Mouse (Mus musculus): ENCODE results near the gene Pakap. TPM values are rescaled to one million over a fixed set of nuclear protein-coding genes. Genes with fewer than 3 reads are reported as not detected.

Gene Pakap
- polyA plus RNA-seq, 1 experiment from 2014 or later, result 28.4 TPM

DNA sequence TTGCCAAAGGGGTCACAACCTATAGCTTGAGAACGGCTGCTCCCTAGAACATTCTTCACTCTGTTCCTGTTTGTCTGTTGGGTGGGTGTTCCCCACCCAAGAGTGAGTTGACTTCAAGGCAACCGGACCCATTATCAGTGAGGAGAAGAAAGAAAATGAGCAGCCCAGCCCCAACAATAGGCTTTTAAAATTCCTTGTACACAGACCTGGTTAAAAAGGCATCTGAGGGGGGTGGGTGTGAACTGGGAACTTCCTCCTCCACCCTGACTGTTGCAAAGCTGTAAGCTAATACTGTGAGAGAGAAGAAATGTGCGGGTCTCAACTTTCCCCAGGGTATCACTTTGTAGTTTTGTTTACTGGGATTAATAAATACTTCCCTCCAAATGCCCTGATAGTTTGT is 226.6 kb downstream of the Pakap start:
- DNase-seq (ENCODE audit: low spot score) (no peak), ATAC-seq (replicated peaks; ENCODE audit: low FRiP score, low TSS enrichment, low read depth) (no peak)
- Histone ChIP-seq H3K4me3 (ENCODE audit: low read depth, low read length) (no peak overlapping the region), H3K27ac (ENCODE audit: low read depth) (no peak overlapping the region), H3K4me2 (ENCODE audit: low read length) (no peak overlapping the region), H3K9ac (ENCODE audit: low read length) (no peak overlapping the region), H3K36me3 (ENCODE audit: control insufficient read depth, insufficient read depth, low read length) (no peaks in the 10 kb centered on the region), H3K9me3 (ENCODE audit: control insufficient read depth, low read length) (no peaks in the 10 kb centered on the region), H3K4me1 (replicated peaks; ENCODE audit: control insufficient read depth, insufficient read depth, low read length) (peaks cover 7% of the 10 kb centered on the region), H3K27me3 (replicated peaks; ENCODE audit: control insufficient read depth, insufficient read depth, low read length) (no peaks in the 10 kb centered on the region)
- 19% methylated on average over 3 of the region's 3 CpGs for WGBS

DNA sequence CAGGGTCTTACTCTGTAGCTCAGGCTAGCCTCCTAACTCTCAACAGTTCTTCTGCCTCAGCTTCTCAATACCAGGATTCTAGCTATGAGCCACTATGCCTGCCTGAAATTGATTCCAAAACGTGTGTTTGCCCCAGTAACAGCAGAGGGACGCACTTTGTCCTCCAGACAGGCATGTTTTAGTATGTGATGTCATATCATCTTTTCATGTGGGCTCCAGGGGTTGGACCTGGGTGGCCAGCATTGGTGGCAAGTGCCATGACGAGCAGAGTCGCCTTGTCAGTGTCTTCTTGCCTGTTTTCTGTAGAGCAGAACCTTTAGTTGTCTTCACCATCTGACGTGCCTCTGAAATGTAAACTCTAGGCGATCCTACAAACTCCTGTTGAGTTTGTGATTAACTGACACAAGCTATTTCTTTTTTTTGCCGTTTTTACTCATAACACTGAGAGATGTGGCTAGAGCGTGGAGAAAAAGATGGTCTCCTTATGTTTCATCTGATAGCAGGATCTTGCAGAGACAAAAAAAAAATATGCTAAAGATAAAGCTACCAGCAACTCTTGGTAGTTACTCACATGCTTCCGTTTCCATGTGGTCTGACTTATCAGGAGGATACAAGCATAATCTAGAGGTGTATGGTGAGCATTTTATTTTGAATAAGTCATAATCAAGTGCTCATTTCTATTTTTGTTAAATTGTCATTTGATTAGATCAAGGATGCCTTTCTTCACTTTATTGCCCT is 229.7 kb downstream of the Pakap start:
- Histone ChIP-seq H3K27me3 (replicated peaks; ENCODE audit: control insufficient read depth, insufficient read depth, low read length) (no peaks in the 10 kb centered on the region), H3K4me2 (ENCODE audit: low read length) (no peak overlapping the region), H3K9ac (ENCODE audit: low read length) (no peak overlapping the region), H3K4me3 (ENCODE audit: low read depth, low read length) (no peak overlapping the region), H3K4me1 (replicated peaks; ENCODE audit: control insufficient read depth, insufficient read depth, low read length) (peaks cover 7% of the 10 kb centered on the region), H3K9me3 (ENCODE audit: control insufficient read depth, low read length) (no peaks in the 10 kb centered on the region), H3K27ac (ENCODE audit: low read depth) (no peak overlapping the region), H3K36me3 (ENCODE audit: control insufficient read depth, insufficient read depth, low read length) (no peaks in the 10 kb centered on the region)
- no peak for ATAC-seq (replicated peaks; ENCODE audit: low FRiP score, low TSS enrichment, low read depth)
- 54% methylated on average over 9 of the region's 9 CpGs for WGBS
- DNase-seq (ENCODE audit: low spot score), result no peak

DNA sequence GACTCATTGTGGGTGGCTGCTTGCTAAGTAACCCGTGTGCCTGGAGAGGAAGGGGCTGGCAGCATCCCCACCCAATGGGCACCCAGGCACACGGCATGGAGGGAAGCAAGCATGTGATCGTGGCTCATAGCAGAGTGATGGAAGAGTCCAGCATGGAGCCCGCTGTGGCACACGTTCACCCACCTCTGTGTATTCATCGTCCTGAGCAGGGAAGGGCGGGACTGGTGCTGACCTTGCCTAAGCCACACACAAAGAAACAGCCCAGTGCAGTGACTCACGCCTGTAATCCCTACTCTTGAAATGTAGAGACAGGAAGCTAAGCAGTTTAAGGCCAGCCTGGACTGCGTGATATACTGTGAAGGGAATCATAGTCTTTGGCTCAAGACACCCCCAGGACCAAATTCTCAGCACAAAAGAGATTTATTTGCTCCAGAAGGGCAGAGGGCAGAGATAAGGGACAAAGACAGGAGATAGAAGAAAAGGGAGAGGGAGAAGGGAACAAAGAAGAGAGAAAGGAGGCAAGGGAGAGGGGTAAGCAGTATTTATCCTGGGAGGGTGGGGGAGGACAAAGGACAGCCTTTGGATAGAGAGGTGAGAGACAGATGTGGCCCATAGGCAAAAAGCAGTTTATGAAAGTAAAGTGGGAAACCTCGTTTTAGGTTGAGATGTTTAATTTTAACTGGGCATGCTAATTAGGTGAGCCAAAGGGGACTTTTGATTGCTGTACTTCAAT is 230.5 kb downstream of the Pakap start:
- ATAC-seq (replicated peaks; ENCODE audit: low FRiP score, low TSS enrichment, low read depth), result peak; percentile 88
- WGBS, result 35% methylated on average over 10 of the region's 10 CpGs
- Histone ChIP-seq H3K4me2 (ENCODE audit: low read length) (no peak overlapping the region), H3K4me1 (replicated peaks; ENCODE audit: control insufficient read depth, insufficient read depth, low read length) (peaks cover 7% of the 10 kb centered on the region), H3K27ac (ENCODE audit: low read depth) (0 out of 2 replicates have a peak overlapping the region, but pooled peaks have one; percentile 40), H3K4me3 (ENCODE audit: low read depth, low read length) (no peak overlapping the region), H3K36me3 (ENCODE audit: control insufficient read depth, insufficient read depth, low read length) (no peaks in the 10 kb centered on the region), H3K9ac (ENCODE audit: low read length) (no peak overlapping the region), H3K27me3 (replicated peaks; ENCODE audit: control insufficient read depth, insufficient read depth, low read length) (no peaks in the 10 kb centered on the region), H3K9me3 (ENCODE audit: control insufficient read depth, low read length) (no peaks in the 10 kb centered on the region)
- no peak for DNase-seq (ENCODE audit: low spot score)

DNA sequence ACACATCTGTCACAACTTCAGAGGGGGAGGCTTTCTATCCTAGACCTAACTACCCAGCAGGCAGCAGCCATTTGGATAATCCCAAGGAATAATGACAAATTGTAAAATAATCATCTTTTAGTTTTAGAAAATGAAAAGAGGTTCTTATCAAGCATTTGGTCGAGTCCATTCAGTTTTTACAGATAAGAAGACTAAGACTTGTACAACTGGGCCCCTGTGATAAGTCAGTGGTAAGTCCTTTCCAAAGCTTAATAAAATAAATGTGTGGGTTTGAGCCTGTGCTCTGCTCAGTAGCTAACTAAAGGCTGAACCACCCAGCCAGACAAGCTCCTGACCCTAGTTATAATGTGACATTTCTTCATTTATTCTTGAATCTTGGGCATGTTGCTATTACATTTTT is 231.3 kb downstream of the Pakap start:
- DNase-seq (ENCODE audit: low spot score) (no peak), ATAC-seq (replicated peaks; ENCODE audit: low FRiP score, low TSS enrichment, low read depth) (no peak)
- Histone ChIP-seq H3K4me1 (replicated peaks; ENCODE audit: control insufficient read depth, insufficient read depth, low read length) (peaks cover 7% of the 10 kb centered on the region), H3K36me3 (ENCODE audit: control insufficient read depth, insufficient read depth, low read length) (no peaks in the 10 kb centered on the region), H3K27ac (ENCODE audit: low read depth) (no peak overlapping the region), H3K9me3 (ENCODE audit: control insufficient read depth, low read length) (no peaks in the 10 kb centered on the region), H3K9ac (ENCODE audit: low read length) (no peak overlapping the region), H3K4me3 (ENCODE audit: low read depth, low read length) (no peak overlapping the region), H3K27me3 (replicated peaks; ENCODE audit: control insufficient read depth, insufficient read depth, low read length) (no peaks in the 10 kb centered on the region), H3K4me2 (ENCODE audit: low read length) (no peak overlapping the region)
- 53% methylated on average over 1 of the region's 1 CpGs for WGBS

DNA sequence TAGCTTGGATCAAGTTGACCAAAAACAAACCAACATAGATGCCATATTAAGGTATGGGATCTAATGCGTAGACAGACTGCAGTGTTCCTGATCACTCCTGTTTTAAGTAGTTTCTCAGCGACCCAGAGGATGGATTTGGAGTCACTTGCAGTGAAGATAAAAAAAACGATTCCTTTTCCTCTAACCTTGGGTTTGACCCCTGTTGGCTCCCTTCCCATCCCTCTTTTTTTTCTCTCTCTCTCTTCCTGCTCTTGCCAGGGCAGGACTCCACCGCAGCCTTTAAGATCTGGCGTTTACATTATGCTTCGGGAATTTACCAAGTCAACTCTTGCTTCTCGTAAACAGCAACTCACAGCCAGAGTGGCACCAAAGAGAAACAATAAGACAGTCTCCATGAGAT is 233.3 kb downstream of the Pakap start:
- no peaks in the 10 kb centered on the region for H3K36me3 ChIP-seq (ENCODE audit: control insufficient read depth, insufficient read depth, low read length)
- H3K27ac ChIP-seq (ENCODE audit: low read depth), result no peak overlapping the region
- ATAC-seq (replicated peaks; ENCODE audit: low FRiP score, low TSS enrichment, low read depth) (no peak), DNase-seq (ENCODE audit: low spot score) (no peak)
- whole genome bisulfite sequencing, result 35% methylated on average over 7 of the region's 7 CpGs
- H3K4me1 ChIP-seq (replicated peaks; ENCODE audit: control insufficient read depth, insufficient read depth, low read length), result peaks cover 7% of the 10 kb centered on the region; the same call in 1 of the 2 replicates
- H3K9me3 ChIP-seq (ENCODE audit: control insufficient read depth, low read length), result no peaks in the 10 kb centered on the region
- no peak overlapping the region for H3K9ac ChIP-seq (ENCODE audit: low read length)
- H3K4me3 ChIP-seq (ENCODE audit: low read depth, low read length), result no peak overlapping the region
- no peak overlapping the region for H3K4me2 ChIP-seq (ENCODE audit: low read length)
- no peaks in the 10 kb centered on the region for H3K27me3 ChIP-seq (replicated peaks; ENCODE audit: control insufficient read depth, insufficient read depth, low read length)

DNA sequence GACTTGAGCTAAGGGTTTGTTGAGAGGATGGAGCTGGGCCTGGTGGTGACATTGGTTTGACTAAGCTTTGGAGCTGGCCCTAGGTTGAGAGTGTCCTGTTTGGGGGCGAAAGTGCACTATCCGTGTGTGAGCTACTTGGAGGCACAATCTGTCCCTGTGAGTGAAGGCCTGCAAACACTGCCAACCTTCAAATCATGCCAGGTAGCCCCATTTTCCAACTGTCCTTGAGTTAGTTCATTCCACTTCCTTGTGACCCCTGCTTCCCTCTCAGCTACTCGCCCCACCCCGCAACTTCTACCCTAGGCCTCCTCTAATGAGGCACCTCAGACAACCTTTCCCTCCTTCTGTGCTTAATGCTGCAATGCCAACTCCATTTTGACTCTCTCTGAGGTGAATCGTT is 234.0 kb downstream of the Pakap start:
- no peaks in the 10 kb centered on the region for H3K36me3 ChIP-seq (ENCODE audit: control insufficient read depth, insufficient read depth, low read length)
- whole genome bisulfite sequencing, result 92% methylated on average over 5 of the region's 5 CpGs
- no peaks in the 10 kb centered on the region for H3K27me3 ChIP-seq (replicated peaks; ENCODE audit: control insufficient read depth, insufficient read depth, low read length)
- ATAC-seq (replicated peaks; ENCODE audit: low FRiP score, low TSS enrichment, low read depth) (no peak), DNase-seq (ENCODE audit: low spot score) (no peak)
- H3K4me3 ChIP-seq (ENCODE audit: low read depth, low read length), result no peak overlapping the region
- H3K4me1 ChIP-seq (replicated peaks; ENCODE audit: control insufficient read depth, insufficient read depth, low read length), result peaks cover 7% of the 10 kb centered on the region; the same call in 1 of the 2 replicates
- no peak overlapping the region for H3K9ac ChIP-seq (ENCODE audit: low read length)
- no peaks in the 10 kb centered on the region for H3K9me3 ChIP-seq (ENCODE audit: control insufficient read depth, low read length)
- H3K27ac ChIP-seq (ENCODE audit: low read depth), result no peak overlapping the region
- H3K4me2 ChIP-seq (ENCODE audit: low read length), result no peak overlapping the region

DNA sequence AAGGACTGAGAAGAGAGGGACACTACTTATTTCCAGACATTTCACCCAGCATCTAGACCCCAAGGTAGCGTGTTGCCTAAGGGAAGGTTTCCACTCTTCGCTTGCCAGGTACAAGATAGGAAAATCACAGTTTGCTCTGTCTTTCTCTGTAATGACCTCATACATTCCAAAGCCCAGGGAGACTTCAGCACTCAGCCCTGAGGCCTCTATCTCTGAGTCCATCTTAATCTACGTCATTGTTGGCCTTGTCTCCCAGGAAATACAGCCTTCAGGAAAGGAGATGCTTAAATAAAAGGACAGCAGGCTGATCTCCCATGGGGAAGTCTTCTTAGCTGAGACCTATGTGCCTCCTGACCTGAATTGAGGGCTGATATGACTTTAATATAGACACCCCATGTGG is 234.4 kb downstream of the Pakap start:
- DNase-seq (ENCODE audit: low spot score) (no peak), ATAC-seq (replicated peaks; ENCODE audit: low FRiP score, low TSS enrichment, low read depth) (no peak)
- H3K9ac ChIP-seq (ENCODE audit: low read length), result no peak overlapping the region
- 81% methylated on average over 3 of the region's 3 CpGs for WGBS
- H3K4me1 ChIP-seq (replicated peaks; ENCODE audit: control insufficient read depth, insufficient read depth, low read length), result peaks cover 7% of the 10 kb centered on the region; the same call in 1 of the 2 replicates
- H3K36me3 ChIP-seq (ENCODE audit: control insufficient read depth, insufficient read depth, low read length), result no peaks in the 10 kb centered on the region
- no peaks in the 10 kb centered on the region for H3K27me3 ChIP-seq (replicated peaks; ENCODE audit: control insufficient read depth, insufficient read depth, low read length)
- H3K4me3 ChIP-seq (ENCODE audit: low read depth, low read length), result no peak overlapping the region
- H3K9me3 ChIP-seq (ENCODE audit: control insufficient read depth, low read length), result no peaks in the 10 kb centered on the region
- no peak overlapping the region for H3K4me2 ChIP-seq (ENCODE audit: low read length)
- H3K27ac ChIP-seq (ENCODE audit: low read depth), result no peak overlapping the region

DNA sequence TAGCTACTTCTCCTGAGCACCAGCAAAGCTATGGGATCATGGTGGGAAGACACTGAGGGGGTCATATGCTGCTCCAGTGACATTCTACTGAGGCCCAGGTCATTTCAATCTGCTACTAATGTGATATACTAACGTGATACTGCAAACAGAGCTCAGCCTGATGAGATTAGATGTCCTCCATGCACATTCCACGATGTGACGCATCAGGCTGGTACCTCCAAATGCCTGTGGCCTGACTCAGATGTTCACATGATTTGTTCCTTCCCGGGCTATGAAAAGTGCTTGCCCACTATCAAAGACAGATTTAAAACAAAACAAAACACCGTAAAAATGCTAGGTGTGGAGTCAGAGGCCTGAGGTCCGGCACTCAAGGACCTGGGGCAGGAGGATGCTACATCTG is 236.9 kb downstream of the Pakap start:
- H3K4me2 ChIP-seq (ENCODE audit: low read length), result no peak overlapping the region
- H3K9me3 ChIP-seq (ENCODE audit: control insufficient read depth, low read length), result no peaks in the 10 kb centered on the region
- no peaks in the 10 kb centered on the region for H3K27me3 ChIP-seq (replicated peaks; ENCODE audit: control insufficient read depth, insufficient read depth, low read length)
- no peak overlapping the region for H3K9ac ChIP-seq (ENCODE audit: low read length)
- H3K4me3 ChIP-seq (ENCODE audit: low read depth, low read length), result no peak overlapping the region
- WGBS, result 68% methylated on average over 6 of the region's 6 CpGs
- ATAC-seq (replicated peaks; ENCODE audit: low FRiP score, low TSS enrichment, low read depth) (no peak), DNase-seq (ENCODE audit: low spot score) (no peak)
- H3K27ac ChIP-seq (ENCODE audit: low read depth), result no peak overlapping the region
- H3K4me1 ChIP-seq (replicated peaks; ENCODE audit: control insufficient read depth, insufficient read depth, low read length), result no peaks in the 10 kb centered on the region; the same call in 1 of the 2 replicates
- H3K36me3 ChIP-seq (ENCODE audit: control insufficient read depth, insufficient read depth, low read length), result no peaks in the 10 kb centered on the region
